Mouse (Mus musculus) ovary, postnatal 10 days (tissue): ENCODE measurements around the gene Edn3.

Experiments used
- DNase-seq: peaks from one replicate; pipeline ENCODE4 v3.0.0; 2022; ENCODE audit warnings: low spot score

Edn3 gene

GRCm38 (mm10) chr2:174760479-174761121 lies at the start of gene Edn3:
Edn3 (plus strand) TSS chr2:174760619.
- peak; percentile 10 for DNase-seq

- DNase-seq = no peak
Measured at GRCm38 (mm10) chr2:174712043-174712442, 48.4 kb upstream of the Edn3 start.

GRCm38 (mm10) chr2:174715938-174716337 lies 44.5 kb upstream of the Edn3 start:
- no peak for DNase-seq

- no peak for DNase-seq
Measured at GRCm38 (mm10) chr2:174717857-174718256, 42.6 kb upstream of the Edn3 start.

GRCm38 (mm10) chr2:174727114-174727823 lies 33.1 kb upstream of the Edn3 start:
- no peak for DNase-seq

- DNase-seq = no peak
Measured at GRCm38 (mm10) chr2:174731939-174732338, 28.5 kb upstream of the Edn3 start.

- no peak for DNase-seq
Measured at GRCm38 (mm10) chr2:174735270-174735669, 25.1 kb upstream of the Edn3 start.

GRCm38 (mm10) chr2:174747182-174747581 lies 13.2 kb upstream of the Edn3 start:
- no peak for DNase-seq

GRCm38 (mm10) chr2:174748381-174748780 lies 12.0 kb upstream of the Edn3 start:
- no peak for DNase-seq

- DNase-seq = no peak
Measured at GRCm38 (mm10) chr2:174753197-174753596, 7.2 kb upstream of the Edn3 start.

GRCm38 (mm10) chr2:174754231-174754630 lies 6.2 kb upstream of the Edn3 start:
- no peak for DNase-seq

- DNase-seq = no peak
Measured at GRCm38 (mm10) chr2:174759189-174759588, 1.2 kb upstream of the Edn3 start.

GRCm38 (mm10) chr2:174761452-174762101 lies 1.2 kb downstream of the Edn3 start:
- no peak for DNase-seq

GRCm38 (mm10) chr2:174762310-174762709 lies 1.9 kb downstream of the Edn3 start:
- DNase-seq = no peak

- no peak for DNase-seq
Measured at GRCm38 (mm10) chr2:174768891-174769528, 8.6 kb downstream of the Edn3 start.

GRCm38 (mm10) chr2:174774177-174775111 lies 14.0 kb downstream of the Edn3 start:
- DNase-seq = no peak

- no peak for DNase-seq
Measured at GRCm38 (mm10) chr2:174782016-174782415, 21.6 kb downstream of the Edn3 start.

GRCm38 (mm10) chr2:174782880-174783279 lies 22.5 kb downstream of the Edn3 start:
- DNase-seq = no peak

GRCm38 (mm10) chr2:174788830-174789229 lies 28.4 kb downstream of the Edn3 start:
- DNase-seq = no peak

- DNase-seq = no peak
Measured at GRCm38 (mm10) chr2:174792436-174793125, 32.2 kb downstream of the Edn3 start.

- no peak for DNase-seq
Measured at GRCm38 (mm10) chr2:174793181-174793580, 32.8 kb downstream of the Edn3 start.
